Mouse (Mus musculus) natural killer cell, adult 2 months (primary cell): ENCODE results near the gene Myo9a.
A peak's percentile ranks its signal among the peaks of the same experiment; 100 is the strongest.

Experiments used
- DNase-seq, 2 experiments: peaks; one replicate each; pipeline ENCODE4 v3.0.0; 2022; ENCODE audit warnings: low spot score in 2 of 2

Myo9a gene

GRCm38 (mm10) chr9:59750267-59751065, at the start of gene Myo9a, which contains the start of gene Senp8:
Gene Myo9a, plus strand, starts transcription at chr9:59750896.
Gene Senp8, minus strand, starts transcription at chr9:59750710.
- peak; percentile 100 for DNase-seq

GRCm38 (mm10) chr9:59701094-59701493, 49.6 kb upstream of the Myo9a start:
- no peak for DNase-seq

DNA sequence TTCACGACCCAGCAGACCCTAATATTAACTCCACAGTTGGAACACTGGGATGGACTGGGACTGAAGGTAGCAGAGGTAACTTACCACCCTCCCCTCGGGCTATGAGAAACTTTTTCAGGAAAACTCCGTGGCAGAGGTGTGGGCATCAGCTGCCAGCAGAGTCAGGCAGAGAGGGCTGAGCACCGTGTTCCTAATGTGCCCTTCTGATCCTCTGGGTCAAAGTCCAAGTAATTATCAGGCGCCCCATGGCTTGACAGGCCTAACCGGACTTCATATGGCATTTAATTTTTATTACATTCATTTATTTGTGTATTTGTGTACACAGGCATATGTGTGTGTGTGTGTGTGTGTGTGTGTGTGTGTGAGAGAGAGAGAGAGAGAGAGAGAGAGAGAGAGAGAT, 47.6 kb upstream of the Myo9a start:
- DNase-seq, result no peak

DNA sequence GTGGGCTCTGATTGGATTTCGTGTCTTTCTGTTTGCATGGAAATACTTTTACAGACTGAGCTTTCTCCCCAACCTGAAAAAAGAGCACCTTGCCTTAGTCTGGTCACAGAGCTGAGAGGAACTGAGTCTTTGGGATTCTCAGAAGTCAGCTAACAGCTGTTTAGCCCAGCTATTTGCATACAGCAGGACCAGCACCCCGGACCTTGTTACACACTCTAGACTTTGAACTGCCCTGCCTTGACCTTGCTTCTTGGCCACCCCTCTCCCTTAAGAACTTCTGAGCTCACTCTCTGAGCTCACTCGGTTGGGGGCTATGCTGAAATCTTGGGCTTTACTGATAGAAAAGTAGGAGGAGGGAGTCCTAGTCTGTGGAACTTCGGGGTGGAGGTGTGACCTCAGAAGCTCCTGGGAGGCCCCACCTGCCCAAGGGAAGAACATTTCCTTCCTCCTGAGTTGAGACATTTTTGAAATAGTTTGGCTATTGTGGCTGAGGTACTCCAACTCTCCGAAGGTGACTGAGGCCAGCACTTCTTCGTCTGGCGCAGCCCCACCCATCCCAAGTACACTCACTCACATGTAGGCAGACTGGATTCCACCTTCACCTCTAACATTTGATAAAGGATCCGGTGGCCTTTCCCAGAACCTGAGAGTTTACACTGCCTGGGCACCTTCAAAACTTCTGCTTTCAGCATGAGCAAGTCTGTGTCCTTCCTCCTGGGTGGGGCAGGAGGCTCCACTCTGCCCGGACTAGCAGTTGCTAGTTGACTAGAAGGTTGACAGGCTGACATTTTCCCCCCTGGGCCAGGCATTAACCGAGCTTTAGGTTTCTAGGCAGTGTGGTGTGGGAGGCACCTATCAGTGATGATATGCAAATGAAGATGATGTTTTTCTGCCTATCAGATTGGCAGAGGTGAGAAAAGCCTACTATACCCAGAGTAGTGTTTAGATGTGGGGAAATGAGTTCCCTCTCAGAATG, 43.6 kb upstream of the Myo9a start:
- DNase-seq, result no peak

GRCm38 (mm10) chr9:59709225-59709624, 41.5 kb upstream of the Myo9a start:
- DNase-seq, result no peak

- DNase-seq, result no peak
Observed at GRCm38 (mm10) chr9:59716275-59716898, 34.3 kb upstream of the Myo9a start.

- DNase-seq, result no peak
Observed at GRCm38 (mm10) chr9:59718237-59718636, 32.5 kb upstream of the Myo9a start.

- DNase-seq, result no peak
Observed at GRCm38 (mm10) chr9:59721144-59721543, 29.6 kb upstream of the Myo9a start.

GRCm38 (mm10) chr9:59723096-59723657, 27.5 kb upstream of the Myo9a start:
- DNase-seq, result peak; percentile 42 to 61

DNA sequence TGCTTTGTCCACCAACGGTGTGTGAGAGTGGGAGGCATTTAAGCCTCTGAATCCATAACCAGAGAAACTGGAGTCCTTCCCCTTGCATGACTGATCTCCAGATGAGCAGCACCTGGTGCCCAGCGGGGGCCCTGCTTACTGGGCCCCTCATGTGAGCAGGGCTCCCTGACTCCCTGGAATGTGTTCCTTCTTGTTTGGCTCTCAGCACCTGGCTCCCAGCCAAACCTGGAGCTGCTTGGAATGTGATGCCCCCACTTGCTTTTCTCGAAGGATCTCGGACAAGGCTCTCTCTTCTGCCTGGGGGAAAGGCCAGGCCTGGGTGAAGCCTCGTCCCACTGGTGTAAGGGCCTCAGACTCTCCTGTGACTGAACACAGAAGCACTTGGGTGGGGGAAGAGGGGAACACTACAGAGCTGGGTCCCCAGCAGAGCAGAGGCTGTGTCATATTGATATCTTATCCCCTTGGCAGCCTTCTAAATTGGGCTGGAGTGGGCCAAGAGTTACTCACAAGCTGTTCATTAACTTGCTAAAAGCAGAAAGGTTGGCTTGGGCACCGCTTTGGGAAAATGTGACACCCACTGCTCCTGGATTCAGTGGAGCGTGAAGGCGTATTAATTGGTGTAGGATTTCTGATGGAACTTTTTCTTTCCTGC, 26.8 kb upstream of the Myo9a start:
- DNase-seq, result no peak

DNA sequence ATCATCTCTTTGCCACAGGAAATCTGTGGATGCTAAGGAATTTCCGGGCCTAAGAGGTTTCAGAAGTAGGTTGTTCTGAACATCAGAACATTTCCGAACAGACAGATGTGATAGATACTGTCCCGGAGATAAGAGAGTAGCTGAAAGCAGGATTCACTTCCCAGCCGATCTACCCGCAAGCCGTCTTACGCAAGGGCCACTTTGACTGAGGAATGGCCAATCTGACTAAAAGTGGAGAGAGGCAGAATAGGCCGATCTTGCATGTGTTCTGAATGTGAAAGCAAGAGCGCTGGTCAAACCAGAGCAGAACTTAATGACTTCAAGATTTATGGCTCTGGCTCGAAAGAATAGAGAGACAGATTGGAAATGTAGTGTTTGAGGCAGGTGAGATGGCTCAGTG, 25.2 kb upstream of the Myo9a start:
- DNase-seq, result no peak

GRCm38 (mm10) chr9:59727569-59728286, 23.0 kb upstream of the Myo9a start:
- DNase-seq, result no peak

GRCm38 (mm10) chr9:59731136-59731535, 19.6 kb upstream of the Myo9a start:
- DNase-seq, result no peak

DNA sequence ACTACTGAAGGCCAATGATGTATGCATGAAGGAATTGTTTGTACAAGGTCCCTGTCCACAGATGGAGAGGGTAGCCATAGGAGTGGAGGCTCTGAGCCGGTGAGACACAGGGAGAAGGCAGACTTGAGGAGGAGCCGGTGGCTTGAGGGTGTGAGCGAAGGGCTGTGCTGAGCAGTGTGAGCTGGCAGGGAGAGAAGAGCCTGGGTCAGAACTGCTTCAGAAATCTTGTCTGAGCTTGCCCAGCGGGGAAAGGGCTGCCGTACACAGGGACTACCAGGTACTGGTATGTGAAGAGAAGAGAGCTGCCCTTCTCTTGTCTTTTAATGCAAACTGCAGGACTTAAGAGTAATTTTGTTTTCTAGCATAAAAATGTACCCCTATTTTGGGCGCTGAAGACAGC, 17.6 kb upstream of the Myo9a start:
- no peak for DNase-seq

GRCm38 (mm10) chr9:59735394-59735793, 15.3 kb upstream of the Myo9a start:
- no peak for DNase-seq

- DNase-seq, result no peak
Observed at GRCm38 (mm10) chr9:59740593-59740992, 10.1 kb upstream of the Myo9a start.

DNA sequence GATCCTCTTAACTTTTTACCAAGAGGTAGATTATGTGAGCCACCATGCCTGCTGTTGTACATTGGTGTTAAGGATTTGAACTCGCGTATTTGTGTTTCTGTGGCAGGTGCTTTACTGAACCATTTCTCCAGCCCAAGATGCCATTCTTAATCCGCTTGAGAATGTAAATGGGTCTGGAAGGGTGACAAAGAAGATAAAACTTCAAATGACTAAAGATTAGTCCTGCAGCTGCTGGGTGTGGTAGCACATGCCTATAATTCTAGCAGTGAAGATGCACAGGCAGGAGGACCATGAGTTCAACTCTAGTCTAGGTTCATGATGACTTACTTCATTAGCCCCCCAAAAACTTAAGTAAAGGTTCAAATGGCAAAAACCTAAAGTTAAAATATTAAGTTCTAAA, 6.8 kb upstream of the Myo9a start:
- no peak for DNase-seq

- no peak for DNase-seq
Observed at GRCm38 (mm10) chr9:59748387-59748786, 2.3 kb upstream of the Myo9a start.

GRCm38 (mm10) chr9:59748969-59749368, 1.7 kb upstream of the Myo9a start:
- DNase-seq, result no peak

GRCm38 (mm10) chr9:59749581-59750265, 973 bp upstream of the Myo9a start:
- no peak for DNase-seq
